Mouse (Mus musculus) lung, postnatal 0 days (tissue): ENCODE measurements around the gene Fam102a. TPM values are rescaled to one million over a fixed set of nuclear protein-coding genes. Genes with fewer than 3 reads are reported as not detected.

Experiments
- ATAC-seq: fragments of 200-750 bp; cut with Nextera tagmentation; 2 replicates; pipeline ENCODE4 v1.8.0; 2017; ENCODE audit warnings: moderate library complexity
- DNase-seq: peaks from one replicate; pipeline ENCODE4 v3.0.0-alpha.2; 2016; ENCODE audit warnings: low spot score
- H3K27ac ChIP-seq: fragments of 300-500 bp; sonication (generic); 2 replicates; pipeline ENCODE4 v1.5.1; 2014; ENCODE audit warnings: antibody characterized with exemption, mild to moderate bottlenecking, low read length, mixed read lengths
- H3K27me3 ChIP-seq: fragments of 300-500 bp; sonication (generic); replicated peaks from 2 replicates; pipeline ENCODE4 v1.6.1; 2014; ENCODE audit warnings: low read length, mixed read lengths; ENCODE audit not compliant: insufficient read depth
- H3K36me3 ChIP-seq: fragments of 300-500 bp; sonication (generic); 2 replicates; pipeline ENCODE4 v1.6.1; 2014; ENCODE audit warnings: low read length, mixed read lengths; ENCODE audit not compliant: insufficient read depth
- H3K4me1 ChIP-seq: fragments of 300-500 bp; sonication (generic); 2 replicates; pipeline ENCODE4 v1.6.1; 2014; ENCODE audit warnings: antibody characterized with exemption, low read depth, low read length, mixed read lengths; ENCODE audit not compliant: insufficient read depth
- H3K4me2 ChIP-seq: fragments of 300-500 bp; sonication (generic); replicated peaks from 2 replicates; pipeline ENCODE4 v1.6.1; 2014; ENCODE audit warnings: low read depth, mild to moderate bottlenecking, low read length, moderate library complexity, mixed read lengths
- H3K4me3 ChIP-seq: fragments of 300-500 bp; sonication (generic); 2 replicates; pipeline ENCODE4 v1.5.1; 2014; ENCODE audit warnings: low read depth, low read length
- H3K9ac ChIP-seq: fragments of 300-500 bp; sonication (generic); replicated peaks from 2 replicates; pipeline ENCODE4 v1.6.1; 2014; ENCODE audit warnings: low read depth, mild to moderate bottlenecking
- H3K9me3 ChIP-seq: fragments of 300-500 bp; sonication (generic); 2 replicates; pipeline ENCODE4 v1.6.1; 2016; ENCODE audit warnings: low read length, mixed read lengths
- CTCF ChIP-seq: IDR thresholded peaks from 2 replicates; pipeline ENCODE4 v1.5.1; 2016; ENCODE audit warnings: antibody characterized with exemption, mild to moderate bottlenecking
- EP300 ChIP-seq: IDR thresholded peaks from 2 replicates; pipeline ENCODE4 v1.6.1; 2016; ENCODE audit warnings: antibody characterized with exemption, mild to moderate bottlenecking, control low read depth
- WGBS: fragments of 180-500 bp; shearing (Covaris S2); extraction: QIAGEN DNeasy Blood & Tissue Kit; methylation state at CpG from one replicate; pipeline ENCODE4 v1.1.7; 2014; 5-methylcytosine and 5-hydroxymethylcytosine counted together
- polyA plus RNA-seq: library from polyadenylated mRNA; unstranded; fragments of >200 nt; fragmentation: Nextera tagmentation; extraction: Ambion mirVana; gene quantifications from 2 replicates; pipeline ENCODE4 v1.2.1, GENCODE M21; 2015

Gene Fam102a
- polyA plus RNA-seq, 1 experiment from 2014 or later, result 8.0 TPM

DNA sequence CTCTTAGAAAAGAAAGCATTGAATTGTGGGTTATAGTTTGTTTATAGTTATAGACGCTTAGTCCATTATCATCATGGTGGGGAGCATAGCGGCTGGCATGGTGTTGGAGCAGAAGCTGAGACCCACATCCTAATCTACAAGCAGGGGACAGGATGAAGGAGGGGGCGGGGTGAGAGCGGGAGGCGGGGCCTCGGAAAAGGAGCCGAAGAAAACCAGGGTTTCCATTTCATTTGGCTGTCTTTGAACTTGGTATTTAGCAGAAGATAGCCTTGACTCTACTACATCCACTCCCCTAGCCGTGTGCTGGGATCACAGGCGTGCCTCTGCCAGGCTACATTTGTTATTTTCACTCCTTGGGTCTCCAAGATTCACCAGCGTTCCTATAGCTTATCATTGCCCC is 69.5 kb downstream of the Fam102a start:
- 38% methylated on average over 10 of the region's 10 CpGs for WGBS
- no peak for TF ChIP-seq EP300
- TF ChIP-seq CTCF, result no peak
- DNase-seq (no peak), ATAC-seq (no peak)
- Histone ChIP-seq H3K4me3 (no peak overlapping the region), H3K36me3 (no peaks in the 10 kb centered on the region), H3K4me2 (no peak overlapping the region), H3K9ac (no peak overlapping the region), H3K27me3 (no peaks in the 10 kb centered on the region), H3K4me1 (0 out of 2 replicates have a peak, but pooled peaks cover 14% of the 10 kb centered on the region), H3K9me3 (no peaks in the 10 kb centered on the region), H3K27ac (no peak overlapping the region)

DNA sequence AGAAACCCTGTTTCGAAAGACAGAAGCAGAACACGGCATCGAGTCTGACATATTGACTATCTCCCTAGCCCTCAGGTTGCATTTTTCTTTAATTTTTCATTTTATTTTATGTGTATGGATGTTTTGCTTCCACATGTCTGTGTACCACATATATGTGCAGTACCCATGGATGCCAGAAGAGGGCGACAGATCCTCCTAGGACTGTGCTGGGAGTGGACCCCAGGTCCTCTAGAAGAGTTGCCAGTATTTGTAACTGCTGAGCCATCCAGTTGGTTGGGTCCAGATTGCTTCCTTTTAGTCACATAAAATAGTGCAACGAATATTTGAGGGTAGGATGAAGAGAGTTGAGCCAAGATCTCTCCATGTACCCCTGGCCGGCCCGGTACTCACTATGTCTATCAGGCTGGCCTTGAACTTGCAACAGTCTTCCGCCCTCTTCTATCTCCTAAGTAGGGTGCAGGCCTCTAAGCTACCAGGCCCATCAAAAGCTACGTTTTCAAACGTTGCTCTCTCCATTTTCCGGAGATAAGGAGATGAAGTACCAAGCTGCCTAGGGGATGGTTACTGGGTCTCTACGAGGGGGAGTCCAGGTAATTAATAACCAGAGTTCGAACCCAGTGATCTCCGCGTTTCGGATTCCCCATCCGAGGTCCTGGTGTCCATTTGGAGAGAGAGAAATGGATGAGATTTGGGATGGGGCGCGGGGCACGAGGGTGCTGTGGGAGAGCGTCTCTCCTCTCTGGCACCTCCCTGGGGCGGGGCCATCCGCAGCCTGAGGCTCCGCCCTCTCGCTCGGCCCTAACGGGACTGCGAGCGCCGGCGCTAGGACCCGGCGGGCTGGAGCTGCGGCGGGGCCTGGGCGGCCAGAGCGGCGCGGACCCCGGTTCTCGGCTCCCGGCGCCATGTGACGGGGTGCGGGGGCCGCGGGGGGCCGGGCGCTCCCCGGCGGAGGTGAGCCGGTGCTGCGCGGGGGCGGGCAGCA is 71.3 kb downstream of the Fam102a start:
- Histone ChIP-seq H3K4me2 (peak overlapping the region; percentile 94), H3K9ac (peak overlapping the region; percentile 27), H3K4me3 (peak overlapping the region; percentile 64), H3K27ac (peak overlapping the region; percentile 20; the same call in 1 of the 2 replicates), H3K4me1 (peaks cover 17% of the 10 kb centered on the region; the same call in 1 of the 2 replicates), H3K36me3 (no peaks in the 10 kb centered on the region), H3K9me3 (no peaks in the 10 kb centered on the region), H3K27me3 (no peaks in the 10 kb centered on the region)
- 11% methylated on average over 54 of the region's 55 CpGs for WGBS
- ATAC-seq (peak; percentile 75), DNase-seq (peak; percentile 90)
- TF ChIP-seq EP300, result no peak
- peak; percentile 80 for TF ChIP-seq CTCF

DNA sequence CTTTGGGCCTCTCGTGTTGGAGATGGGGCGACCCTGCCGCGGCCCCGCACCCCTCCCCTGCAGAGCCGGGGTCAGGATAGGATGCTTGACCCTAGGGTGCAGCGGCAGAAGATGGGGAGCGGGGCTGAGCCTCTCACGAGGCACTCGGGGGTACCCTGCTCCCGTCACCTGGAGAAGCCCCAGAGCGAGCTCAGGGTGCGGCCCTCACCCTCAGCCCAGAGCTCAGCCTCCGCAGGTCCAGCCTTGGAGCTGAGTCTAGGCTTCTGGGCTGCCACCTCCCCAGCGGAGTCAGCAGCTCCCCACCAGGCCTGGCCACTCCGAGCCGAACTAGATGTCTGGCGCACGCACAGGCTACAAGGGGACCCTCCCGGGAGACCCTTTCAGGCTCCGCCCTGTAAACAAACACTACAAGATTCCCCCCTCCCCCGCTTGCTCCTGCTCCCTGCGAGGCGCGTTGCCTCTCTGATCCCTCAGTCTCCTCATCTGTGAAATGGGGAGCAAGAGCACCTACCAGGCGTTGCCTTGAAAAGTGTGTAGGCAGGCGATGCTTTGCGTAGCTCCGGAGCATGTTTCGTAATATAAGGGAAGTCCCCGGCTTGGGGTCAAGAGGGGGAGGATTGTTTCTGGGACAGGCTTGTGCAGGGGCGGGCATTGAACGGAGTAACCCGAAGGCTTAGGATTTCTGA is 72.3 kb downstream of the Fam102a start:
- Histone ChIP-seq H3K36me3 (no peaks in the 10 kb centered on the region), H3K4me1 (peaks cover 11% of the 10 kb centered on the region; the same call in 1 of the 2 replicates), H3K9me3 (no peaks in the 10 kb centered on the region), H3K4me3 (peak overlapping the region; percentile 64), H3K4me2 (peak overlapping the region; percentile 94), H3K9ac (peak overlapping the region; percentile 27), H3K27me3 (no peaks in the 10 kb centered on the region), H3K27ac (peak overlapping the region; percentile 20; the same call in 1 of the 2 replicates)
- WGBS, result 6% methylated on average over 25 of the region's 34 CpGs
- TF ChIP-seq CTCF, result no peak
- ATAC-seq, result peak; percentile 20
- peak; percentile 71 for DNase-seq

DNA sequence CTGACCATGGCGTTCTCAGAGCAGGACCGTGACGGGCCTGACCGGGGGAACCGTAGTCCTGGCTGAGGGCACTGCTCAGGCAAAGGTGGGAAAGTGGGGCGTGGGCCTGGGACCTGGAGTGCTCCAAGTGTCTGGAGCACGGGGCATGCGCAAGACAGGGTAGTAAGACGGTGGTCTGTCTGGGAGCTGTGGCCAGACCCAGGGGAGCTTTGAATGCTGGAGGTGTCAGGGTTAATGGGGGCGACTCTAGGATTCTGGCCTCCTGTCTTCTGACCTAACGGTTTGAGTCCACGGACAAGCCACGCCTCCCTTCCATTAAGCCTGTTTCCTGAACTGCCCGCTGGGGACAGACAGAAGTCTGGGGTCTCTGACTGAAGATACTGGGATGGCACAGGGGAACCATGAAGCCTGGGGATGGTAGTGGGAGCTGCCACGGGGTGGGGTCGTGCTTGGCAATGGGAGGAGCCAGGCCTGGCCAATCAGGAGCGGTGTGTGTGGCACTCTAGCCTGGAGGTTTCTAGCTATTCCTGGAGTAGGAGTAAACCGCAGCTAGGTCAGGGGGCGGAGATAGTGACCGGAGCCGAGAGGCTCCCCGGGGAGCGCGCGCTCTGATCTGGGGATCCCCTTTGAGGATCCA is 73.1 kb downstream of the Fam102a start:
- Histone ChIP-seq H3K36me3 (no peaks in the 10 kb centered on the region), H3K27me3 (no peaks in the 10 kb centered on the region), H3K4me1 (peaks cover 7% of the 10 kb centered on the region; the same call in 1 of the 2 replicates), H3K27ac (peak overlapping the region; percentile 43), H3K4me3 (peak overlapping the region; percentile 17; the same call in 1 of the 2 replicates), H3K9ac (no peak overlapping the region), H3K9me3 (no peaks in the 10 kb centered on the region), H3K4me2 (peak overlapping the region; percentile 94)
- peak; percentile 53 for ATAC-seq
- peak; percentile 79 for DNase-seq
- WGBS, result 6% methylated on average over 25 of the region's 25 CpGs
- TF ChIP-seq CTCF (peak; percentile 22; the same call in 1 of the 2 replicates), EP300 (no peak)

DNA sequence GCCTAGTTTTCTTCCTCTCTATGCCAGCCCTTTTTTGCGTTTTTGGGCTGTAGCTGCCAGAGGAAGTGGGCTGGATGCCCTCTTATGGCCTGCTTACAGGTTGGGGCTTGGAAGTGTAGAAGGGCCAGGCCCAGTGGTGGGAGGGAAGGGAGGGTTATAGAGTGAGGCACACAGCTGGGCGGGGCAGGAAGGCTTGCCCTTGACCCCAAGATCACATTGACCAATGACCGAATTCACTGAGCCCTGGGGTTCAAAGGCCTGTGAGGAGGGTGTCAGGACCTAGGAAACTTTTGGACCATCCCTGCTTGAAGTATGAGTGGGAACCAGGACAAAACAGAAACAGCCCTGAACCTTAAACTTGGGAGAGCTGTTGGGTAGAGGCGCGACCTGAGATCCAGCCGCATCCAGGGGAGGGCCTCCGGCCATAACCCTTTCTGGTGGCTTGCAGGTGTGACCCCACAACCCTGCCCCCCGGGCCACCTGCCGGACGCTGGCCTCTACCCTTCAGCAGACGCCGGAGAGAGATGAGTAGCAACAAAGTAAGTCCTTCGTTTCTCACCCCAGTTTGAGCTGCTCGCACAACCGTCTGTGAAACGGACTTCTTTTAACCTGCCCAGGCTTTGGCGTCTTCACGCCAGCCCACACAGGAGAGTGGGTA is 73.8 kb downstream of the Fam102a start:
- ATAC-seq, result peak; percentile 13; the same call in 1 of the 2 replicates
- H3K4me3 ChIP-seq, result 0 out of 2 replicates have a peak overlapping the region, but pooled peaks have one; percentile 17
- H3K9me3 ChIP-seq, result no peaks in the 10 kb centered on the region
- peak overlapping the region; percentile 43; the same call in 1 of the 2 replicates for H3K27ac ChIP-seq
- H3K4me2 ChIP-seq, result peak overlapping the region; percentile 94
- H3K27me3 ChIP-seq, result no peaks in the 10 kb centered on the region
- no peak for TF ChIP-seq CTCF
- TF ChIP-seq EP300, result no peak
- H3K4me1 ChIP-seq, result peaks cover 7% of the 10 kb centered on the region; the same call in 1 of the 2 replicates
- WGBS, result 56% methylated on average over 18 of the region's 18 CpGs
- no peaks in the 10 kb centered on the region for H3K36me3 ChIP-seq
- no peak overlapping the region for H3K9ac ChIP-seq
- DNase-seq, result no peak
